Mouse (Mus musculus) forebrain, embryonic 16.5 days (tissue): ENCODE measurements around the gene Acox3. TPM values are rescaled to one million over a fixed set of nuclear protein-coding genes. Genes with fewer than 3 reads are reported as not detected.

Experiments used
- ATAC-seq: fragments of 200-750 bp; cut with Nextera tagmentation; 2 replicates; pipeline ENCODE4 v1.8.0; 2017; ENCODE audit warnings: mild to moderate bottlenecking, moderate library complexity
- H3K27ac ChIP-seq: fragments of 300-500 bp; sonication (generic); 2 replicates; pipeline ENCODE4 v1.5.1; 2014; ENCODE audit warnings: low read length, control low read depth
- H3K27me3 ChIP-seq: fragments of 300-500 bp; sonication (generic); replicated peaks from 2 replicates; pipeline ENCODE4 v1.6.1; 2014; ENCODE audit warnings: low read length; ENCODE audit not compliant: control insufficient read depth, insufficient read depth
- H3K36me3 ChIP-seq: fragments of 300-500 bp; sonication (generic); 2 replicates; pipeline ENCODE4 v1.6.1; 2014; ENCODE audit not compliant: control insufficient read depth, insufficient read depth
- H3K4me1 ChIP-seq: fragments of 300-500 bp; sonication (generic); replicated peaks from 2 replicates; pipeline ENCODE4 v1.6.1; 2014; ENCODE audit warnings: low read length; ENCODE audit not compliant: control insufficient read depth, insufficient read depth
- H3K4me2 ChIP-seq: fragments of 300-500 bp; sonication (generic); 2 replicates; pipeline ENCODE4 v1.6.1; 2014; ENCODE audit warnings: mild to moderate bottlenecking, low read length, control low read depth
- H3K4me3 ChIP-seq: fragments of 300-500 bp; sonication (generic); replicated peaks from 2 replicates; pipeline ENCODE4 v1.5.1; 2014; ENCODE audit warnings: mild to moderate bottlenecking, low read length, control low read depth
- H3K9ac ChIP-seq: fragments of 300-500 bp; sonication (generic); replicated peaks from 2 replicates; pipeline ENCODE4 v1.6.1; 2014; ENCODE audit warnings: low read depth, low read length, control low read depth
- H3K9me3 ChIP-seq: fragments of 300-500 bp; sonication (generic); 2 replicates; pipeline ENCODE4 v1.6.1; 2016; ENCODE audit warnings: low read length; ENCODE audit not compliant: control insufficient read depth
- WGBS: fragments of 180-500 bp; shearing (Covaris S2); extraction: QIAGEN DNeasy Blood & Tissue Kit; methylation state at CpG from one replicate; pipeline ENCODE4 v1.1.7; 2014; 5-methylcytosine and 5-hydroxymethylcytosine counted together
- polyA plus RNA-seq: library from polyadenylated mRNA; unstranded; fragments of >200 nt; fragmentation: Nextera tagmentation; extraction: Ambion mirVana; gene quantifications from 2 replicates; pipeline ENCODE4 v1.2.1, GENCODE M21; 2015

The Acox3 gene
- 13.0 and 15.9 TPM in 2 replicates for polyA plus RNA-seq

DNA sequence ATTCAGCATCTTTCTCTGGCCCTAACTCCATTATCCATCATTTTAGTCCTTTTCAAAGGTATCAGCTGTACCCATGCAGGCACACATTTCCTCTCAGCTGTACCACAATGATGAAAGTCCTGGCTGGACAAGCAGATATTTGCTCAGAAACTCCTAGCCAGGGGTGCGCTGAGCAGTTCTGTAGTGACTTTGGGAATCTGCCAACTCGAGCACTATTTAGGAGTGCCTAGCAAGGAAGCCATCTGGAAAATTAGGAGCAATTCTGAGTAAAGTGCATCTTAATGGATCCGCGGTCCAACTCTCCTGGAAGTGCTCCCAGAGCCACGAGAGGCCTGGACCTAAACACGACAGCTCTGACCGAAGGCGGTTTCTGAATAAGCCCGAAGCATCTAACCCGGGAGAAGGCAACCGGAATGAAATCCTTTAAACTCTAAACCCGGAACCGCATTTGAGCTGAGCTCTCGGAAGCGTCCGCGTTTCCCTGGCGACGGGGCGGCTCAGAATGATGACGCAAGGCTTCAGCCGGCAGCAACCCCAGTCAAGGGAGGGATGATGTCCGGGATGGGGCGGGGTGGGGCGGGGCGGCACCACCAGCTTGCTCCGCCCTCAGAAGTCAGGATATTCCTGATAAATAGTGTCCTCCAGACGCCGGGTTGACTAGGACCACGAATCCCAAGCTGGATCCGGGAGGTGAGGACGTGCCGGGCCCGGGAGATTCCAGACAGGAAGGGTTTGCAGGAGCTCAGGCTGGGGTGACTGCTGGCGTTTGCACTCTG, at the start of gene Acox3:
Gene Acox3 (plus strand): TSS at position 596 of the 776 bp plus-strand sequence.
- Histone ChIP-seq H3K4me2 (peak within 1 kb of the TSS; percentile 82), H3K36me3 (no peaks in the 10 kb centered on the region; the same call in 1 of the 2 replicates), H3K27me3 (no peaks in the 10 kb centered on the region), H3K4me3 (peak within 1 kb of the TSS; percentile 73), H3K9me3 (no peaks in the 10 kb centered on the region), H3K27ac (peak within 1 kb of the TSS; percentile 78), H3K4me1 (peaks cover 17% of the 10 kb centered on the region), H3K9ac (peak within 1 kb of the TSS; percentile 76)
- ATAC-seq, result peak; percentile 97
- WGBS, result under 1% methylated on average over 35 of the region's 35 CpGs

DNA sequence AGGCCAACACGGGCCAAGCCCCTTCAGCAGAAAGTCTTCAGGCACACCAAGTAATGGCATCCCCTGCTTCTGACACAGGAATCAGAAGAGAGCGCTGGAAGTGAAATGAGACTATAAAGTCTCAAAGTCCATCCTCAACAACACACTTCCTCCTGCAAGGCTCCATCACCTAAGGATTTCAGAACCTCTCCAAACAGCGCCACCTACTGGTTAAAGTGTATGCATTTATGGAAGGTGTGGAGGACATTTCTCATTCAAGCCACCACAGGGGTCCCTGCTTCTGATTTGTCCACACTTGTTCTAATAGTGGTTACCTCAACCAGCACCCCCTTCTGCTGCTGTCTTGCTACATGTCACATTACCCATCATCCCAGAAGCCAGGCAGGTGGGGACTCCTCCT, 46.6 kb upstream of the Acox3 start:
- no peaks in the 10 kb centered on the region for H3K4me1 ChIP-seq
- no peak overlapping the region for H3K9ac ChIP-seq
- no peak overlapping the region for H3K4me3 ChIP-seq
- ATAC-seq, result no peak
- H3K36me3 ChIP-seq, result no peaks in the 10 kb centered on the region
- no peaks in the 10 kb centered on the region for H3K9me3 ChIP-seq
- 68% methylated on average over 3 of the region's 3 CpGs for WGBS
- no peak overlapping the region for H3K4me2 ChIP-seq
- H3K27ac ChIP-seq, result no peak overlapping the region
- H3K27me3 ChIP-seq, result no peaks in the 10 kb centered on the region

DNA sequence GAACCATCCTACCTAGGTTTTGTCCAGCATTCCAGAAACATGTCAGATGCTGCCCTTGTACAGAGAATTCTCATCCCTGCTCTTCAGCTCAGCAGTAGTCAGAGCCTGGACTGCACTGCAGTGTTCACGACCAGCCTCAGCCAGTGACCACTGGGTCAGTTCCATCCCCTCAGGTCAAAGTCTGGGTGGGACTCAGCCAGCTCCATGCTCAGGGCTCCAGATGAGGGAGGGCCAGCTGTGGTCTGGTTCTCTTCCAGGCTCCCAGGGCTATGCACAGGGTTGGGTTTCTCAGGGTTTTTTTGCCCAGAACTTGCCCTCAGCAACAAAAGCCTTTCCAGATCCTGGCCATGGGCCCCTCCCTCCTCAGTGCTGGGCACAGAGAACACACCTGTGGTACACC, 45.4 kb upstream of the Acox3 start:
- Histone ChIP-seq H3K27me3 (no peaks in the 10 kb centered on the region), H3K9ac (no peak overlapping the region), H3K4me2 (no peak overlapping the region), H3K27ac (no peak overlapping the region), H3K36me3 (no peaks in the 10 kb centered on the region), H3K4me3 (no peak overlapping the region), H3K4me1 (no peaks in the 10 kb centered on the region), H3K9me3 (no peaks in the 10 kb centered on the region)
- ATAC-seq, result no peak
- WGBS, result 71% methylated on average over 1 of the region's 1 CpGs

DNA sequence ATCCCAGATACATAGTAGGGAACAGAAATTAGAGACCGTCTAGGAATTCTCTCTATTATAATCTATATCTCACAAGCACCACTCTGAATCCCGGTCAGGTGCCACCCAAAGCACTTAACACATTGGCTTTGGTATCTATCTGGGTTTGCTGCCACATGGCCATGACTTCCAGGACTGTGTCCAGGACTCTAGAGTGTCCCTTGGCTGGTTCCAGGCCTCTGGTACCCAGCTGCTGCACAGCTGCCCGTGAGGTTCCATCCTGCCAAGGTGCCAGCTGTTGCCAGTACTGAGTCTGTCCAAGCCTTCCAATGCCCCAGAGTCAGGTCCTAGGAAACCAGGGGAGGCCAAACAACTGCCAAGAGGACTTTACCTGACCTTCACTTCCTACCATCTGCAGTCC, 44.8 kb upstream of the Acox3 start:
- no peak overlapping the region for H3K4me2 ChIP-seq
- H3K9ac ChIP-seq, result no peak overlapping the region
- no peaks in the 10 kb centered on the region for H3K9me3 ChIP-seq
- WGBS, result 79% methylated on average over 3 of the region's 3 CpGs
- H3K4me3 ChIP-seq, result no peak overlapping the region
- no peak overlapping the region for H3K27ac ChIP-seq
- H3K36me3 ChIP-seq, result no peaks in the 10 kb centered on the region
- H3K4me1 ChIP-seq, result no peaks in the 10 kb centered on the region
- no peak for ATAC-seq
- no peaks in the 10 kb centered on the region for H3K27me3 ChIP-seq

DNA sequence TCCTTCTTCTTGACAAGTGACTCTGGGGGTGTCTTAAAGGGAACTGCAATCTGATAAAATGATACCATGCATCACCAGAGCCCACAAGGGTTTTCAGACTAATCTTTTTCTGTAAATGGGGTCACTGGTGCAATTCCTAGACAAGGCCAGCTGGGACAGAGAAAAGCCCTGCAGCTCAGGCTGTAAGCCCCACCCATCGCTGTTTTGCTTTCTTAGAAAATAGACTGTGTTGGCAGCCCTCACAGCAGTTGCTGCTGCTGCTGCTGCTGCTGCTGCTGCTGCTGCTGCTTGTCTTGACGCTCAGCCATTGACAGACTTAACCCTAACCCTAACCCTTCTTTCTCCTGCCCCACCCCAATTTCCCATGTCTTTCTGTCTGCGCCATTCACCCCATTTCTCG, 43.3 kb upstream of the Acox3 start:
- no peaks in the 10 kb centered on the region for H3K4me1 ChIP-seq
- 45% methylated on average over 4 of the region's 4 CpGs for WGBS

DNA sequence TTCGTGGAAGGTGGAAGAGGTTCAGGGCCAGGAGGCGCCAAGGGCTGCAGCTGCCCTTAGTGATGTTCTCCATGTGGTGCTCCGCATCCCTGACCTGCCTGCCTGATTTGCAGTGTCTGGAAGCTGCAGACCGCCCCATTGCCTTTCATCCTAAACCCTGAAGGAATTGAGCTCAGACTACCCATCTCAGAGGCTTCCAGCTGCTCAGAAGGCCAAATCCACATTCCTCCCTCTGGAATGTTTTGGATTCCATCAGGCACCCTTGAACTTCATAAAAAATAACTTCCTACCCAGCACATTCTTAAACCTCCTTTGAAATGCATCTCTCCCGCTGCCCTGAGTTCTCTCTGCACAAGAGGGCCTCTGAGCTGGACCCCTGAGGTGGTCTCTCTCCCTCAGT, 42.3 kb upstream of the Acox3 start:
- no peaks in the 10 kb centered on the region for H3K4me1 ChIP-seq
- no peak overlapping the region for H3K4me2 ChIP-seq
- no peaks in the 10 kb centered on the region for H3K9me3 ChIP-seq
- no peaks in the 10 kb centered on the region for H3K27me3 ChIP-seq
- no peaks in the 10 kb centered on the region for H3K36me3 ChIP-seq
- H3K9ac ChIP-seq, result no peak overlapping the region
- no peak overlapping the region for H3K4me3 ChIP-seq
- no peak overlapping the region for H3K27ac ChIP-seq
- no peak for ATAC-seq
- WGBS, result 68% methylated on average over 5 of the region's 5 CpGs

More for the DNA sequence above, 43.3 kb upstream of the Acox3 start:
- H3K36me3 ChIP-seq, result no peaks in the 10 kb centered on the region
- H3K4me2 ChIP-seq, result no peak overlapping the region
- no peak overlapping the region for H3K9ac ChIP-seq
- H3K4me3 ChIP-seq, result no peak overlapping the region
- ATAC-seq, result no peak
- no peaks in the 10 kb centered on the region for H3K9me3 ChIP-seq
- H3K27ac ChIP-seq, result no peak overlapping the region
- no peaks in the 10 kb centered on the region for H3K27me3 ChIP-seq

DNA sequence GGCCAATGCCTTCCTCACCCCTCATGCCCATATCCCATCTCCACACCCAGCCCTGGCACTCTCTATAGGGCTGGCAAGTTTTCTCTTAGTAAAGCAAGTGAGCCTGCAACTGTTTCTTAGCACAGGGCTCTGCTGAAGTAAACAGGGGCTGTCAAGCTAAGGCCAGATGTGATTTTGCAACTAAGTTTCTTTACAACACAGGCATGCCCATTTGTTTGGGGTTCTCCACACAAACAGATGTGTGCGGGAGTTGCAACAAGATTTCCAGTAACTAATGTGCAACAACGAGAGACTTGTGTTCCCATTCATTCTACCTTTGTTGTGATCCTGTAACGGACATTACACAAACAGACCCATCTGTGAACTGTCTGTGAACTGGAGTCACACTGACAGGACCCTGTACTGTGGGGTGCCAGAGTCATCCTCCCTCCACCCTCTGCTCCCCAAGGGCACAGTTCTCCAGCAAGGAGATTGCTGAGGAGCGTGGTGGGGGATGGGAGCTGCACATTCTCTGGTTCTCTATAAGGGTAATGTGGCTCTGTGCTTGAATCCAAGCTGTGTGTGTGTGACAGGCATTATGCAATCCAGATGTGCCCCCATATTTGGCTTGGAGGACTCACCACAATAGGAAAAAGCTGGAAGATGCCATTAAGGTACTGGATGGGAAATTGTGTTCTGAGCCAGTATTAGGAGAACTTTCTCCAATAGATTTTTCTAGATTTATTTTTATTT, 41.6 kb upstream of the Acox3 start:
- WGBS, result 75% methylated on average over 4 of the region's 4 CpGs
- H3K27ac ChIP-seq, result no peak overlapping the region
- no peak overlapping the region for H3K4me3 ChIP-seq
- H3K9ac ChIP-seq, result no peak overlapping the region
- no peak overlapping the region for H3K4me2 ChIP-seq
- H3K4me1 ChIP-seq, result no peaks in the 10 kb centered on the region
- ATAC-seq, result no peak
- H3K9me3 ChIP-seq, result no peaks in the 10 kb centered on the region
- no peaks in the 10 kb centered on the region for H3K36me3 ChIP-seq
- no peaks in the 10 kb centered on the region for H3K27me3 ChIP-seq

DNA sequence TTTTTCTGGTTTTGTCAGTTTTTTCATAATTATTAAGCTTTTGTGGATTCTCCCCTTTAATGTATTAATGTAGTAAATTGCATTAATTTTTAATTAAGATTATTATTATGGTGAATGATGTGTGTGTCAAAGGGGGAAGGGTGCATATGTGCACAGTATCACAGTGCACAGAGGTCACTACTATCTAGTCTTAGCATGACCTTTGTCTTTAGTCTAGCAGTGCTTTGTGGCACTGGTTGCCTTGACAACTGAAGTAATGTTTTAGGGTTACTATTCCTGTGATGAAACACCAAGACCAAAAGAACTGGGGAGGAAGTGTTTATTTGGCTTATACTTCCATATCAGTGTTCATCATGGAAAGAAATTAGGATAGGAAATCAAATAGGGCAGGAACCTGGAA, 36.7 kb upstream of the Acox3 start:
- no peak overlapping the region for H3K27ac ChIP-seq
- no peaks in the 10 kb centered on the region for H3K27me3 ChIP-seq
- no peak overlapping the region for H3K9ac ChIP-seq
- no peak overlapping the region for H3K4me3 ChIP-seq
- H3K9me3 ChIP-seq, result no peaks in the 10 kb centered on the region
- H3K36me3 ChIP-seq, result no peaks in the 10 kb centered on the region
- no peak for ATAC-seq
- H3K4me1 ChIP-seq, result no peaks in the 10 kb centered on the region
- H3K4me2 ChIP-seq, result no peak overlapping the region

DNA sequence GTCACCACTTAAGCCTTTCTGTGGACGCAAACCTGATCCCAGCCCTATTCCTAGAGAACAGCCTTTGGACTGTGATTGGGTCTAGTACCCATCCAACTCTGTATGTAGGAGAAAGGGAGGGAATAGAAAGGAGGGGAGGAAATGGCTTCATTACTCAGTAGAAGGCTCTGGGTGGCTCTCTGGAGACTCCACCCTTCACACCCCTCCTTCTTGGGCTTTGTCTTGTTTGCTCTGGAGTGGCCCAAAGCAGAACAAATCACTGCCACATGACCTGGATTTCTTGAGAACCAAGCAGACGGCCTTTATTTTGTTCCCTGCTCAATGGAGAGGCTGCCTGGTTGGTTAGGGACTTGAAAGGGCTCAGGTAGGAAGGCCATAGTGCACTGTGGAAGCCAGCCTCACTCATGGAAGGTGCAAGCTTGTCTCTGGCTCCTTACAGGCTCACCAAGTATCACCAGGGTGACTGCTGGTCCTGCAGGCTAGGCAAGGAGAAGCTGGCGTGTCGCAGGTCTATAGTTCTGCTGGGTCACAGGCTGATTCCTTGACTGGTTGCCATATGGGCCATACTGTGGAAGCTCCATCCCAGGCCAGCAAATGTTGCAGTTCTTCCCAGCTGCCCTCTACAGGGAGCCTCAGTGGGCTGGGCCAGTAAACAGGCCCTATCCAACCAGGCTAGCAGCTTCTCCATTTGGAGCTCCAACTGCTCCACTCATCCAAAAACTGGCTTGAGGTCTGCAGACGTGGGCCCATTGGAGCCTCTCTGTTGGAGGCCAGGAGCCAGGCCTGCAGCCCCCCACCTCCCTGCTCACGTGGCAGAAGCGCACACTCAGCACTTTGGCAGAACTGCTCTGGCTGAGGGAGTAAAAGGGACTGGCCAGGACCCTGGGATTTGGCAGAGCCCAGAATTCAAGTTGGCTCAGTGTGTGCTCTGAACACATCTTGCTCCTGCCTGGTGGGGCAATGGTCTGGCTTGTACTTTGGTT, 30.7 kb upstream of the Acox3 start:
- peak; percentile 62; the same call in 1 of the 2 replicates for ATAC-seq
- WGBS, result 49% methylated on average over 7 of the region's 7 CpGs

More for the DNA sequence above, 30.7 kb upstream of the Acox3 start:
- Histone ChIP-seq H3K36me3 (no peaks in the 10 kb centered on the region), H3K4me1 (no peaks in the 10 kb centered on the region), H3K9ac (no peak overlapping the region), H3K9me3 (no peaks in the 10 kb centered on the region), H3K4me2 (no peak overlapping the region), H3K27me3 (no peaks in the 10 kb centered on the region), H3K4me3 (no peak overlapping the region), H3K27ac (no peak overlapping the region)
